Mouse (Mus musculus) ES-E14 (cell line): ENCODE measurements around the gene St6galnac4. TPM values are rescaled to one million over a fixed set of nuclear protein-coding genes. Genes with fewer than 3 reads are reported as not detected.

Experiments
- DNase-seq: peaks from one replicate; pipeline ENCODE4 v3.0.0-alpha.2; 2013; ENCODE audit warnings: low read depth, low spot score
- H3K27ac ChIP-seq: 2 replicates; pipeline ENCODE4 v1.5.1; 2012; ENCODE audit warnings: low read depth, mild to moderate bottlenecking, low read length, moderate library complexity, mixed read lengths; ENCODE audit not compliant: poor library complexity, insufficient read depth, severe bottlenecking
- H3K36me3 ChIP-seq: 2 replicates; pipeline ENCODE4 v1.6.1; 2012; ENCODE audit warnings: mild to moderate bottlenecking, low read length, moderate library complexity, mixed read lengths; ENCODE audit not compliant: control insufficient read depth, poor library complexity, insufficient read depth, severe bottlenecking
- H3K4me1 ChIP-seq, 2 experiments: fragments of 150-350 bp in 1 of 2; sonication (generic) in 1 of 2; 2 replicates each; pipeline ENCODE4 v1.6.1; 2012; ENCODE audit warnings: low read length in 2 of 2, mild to moderate bottlenecking in 1 of 2, mixed read lengths in 1 of 2; ENCODE audit not compliant: control insufficient read depth in 2 of 2, insufficient read depth in 2 of 2, poor library complexity in 1 of 2
- H3K4me3 ChIP-seq, 2 experiments: fragments of 150-350 bp in 1 of 2; sonication (generic) in 1 of 2; 2 replicates each; pipeline ENCODE4 v1.5.1; 2012; ENCODE audit warnings: low read length in 2 of 2, low read depth in 1 of 2, mild to moderate bottlenecking in 1 of 2, mixed read lengths in 1 of 2; ENCODE audit not compliant: insufficient read depth in 1 of 2, poor library complexity in 1 of 2, severe bottlenecking in 1 of 2
- H3K9ac ChIP-seq: 2 replicates; pipeline ENCODE4 v1.6.1; 2012; ENCODE audit warnings: low read depth, mild to moderate bottlenecking, low read length, mixed read lengths; ENCODE audit not compliant: poor library complexity, insufficient read depth, severe bottlenecking
- H3K9me3 ChIP-seq: fragments of 150-350 bp; sonication (generic); 2 replicates; pipeline ENCODE4 v1.6.1; 2012; ENCODE audit warnings: low read depth, mild to moderate bottlenecking, low read length; ENCODE audit not compliant: control insufficient read depth, insufficient read depth
- CHD2 ChIP-seq: IDR thresholded peaks from 2 replicates; pipeline ENCODE4 v1.6.1; 2014; ENCODE audit warnings: mild to moderate bottlenecking, low read depth, low read length, inconsistent platforms
- HCFC1 ChIP-seq: IDR thresholded peaks from 2 replicates; pipeline ENCODE4 v1.6.1; 2012; ENCODE audit warnings: low read length, inconsistent platforms, borderline replicate concordance; ENCODE audit not compliant: insufficient read depth
- MAFK ChIP-seq: IDR thresholded peaks from 2 replicates; pipeline ENCODE4 v1.6.1; 2014; ENCODE audit warnings: mild to moderate bottlenecking, low read depth, low read length, inconsistent platforms; ENCODE audit not compliant: insufficient read depth
- ZC3H11A ChIP-seq: IDR thresholded peaks from 2 replicates; pipeline ENCODE4 v1.6.1; 2012; ENCODE audit warnings: low read depth, mild to moderate bottlenecking, inconsistent platforms, low read length, borderline replicate concordance
- ZNF384 ChIP-seq: IDR thresholded peaks from 2 replicates; pipeline ENCODE4 v1.6.1; 2012; ENCODE audit warnings: low read depth, low read length, inconsistent platforms
- in situ Hi-C, 2 experiments: fragments of 600-800 bp; cut with MboI; formaldehyde crosslinking; loops; one replicate each; pipeline ENCODE4 v1.15.1; 2025; ENCODE audit warnings: low sequenced_read_pairs in 2 of 2, inconsistent platforms in 1 of 2; ENCODE audit not compliant: unreplicated experiment in 2 of 2
- total RNA-seq: library from RNA; depleted of rRNA; stranded (reverse); fragments of 300-350 nt; gene quantifications from 2 replicates; pipeline ENCODE4 v1.2.3, GENCODE M21; 2012

The St6galnac4 gene
- total RNA-seq, 1 experiment: 9.4 TPM

- Histone ChIP-seq H3K9me3 (no peaks in the 10 kb centered on the region), H3K4me1 (peaks cover 1 to 44% of the 10 kb centered on the region in 2 experiments), H3K4me3 (no peak overlapping the region), H3K36me3 (peaks cover under 1% of the 10 kb centered on the region; the same call in 1 of the 2 replicates), H3K27ac (no peak overlapping the region), H3K9ac (no peak overlapping the region)
- in situ Hi-C loops: no loop called here
- no peak for DNase-seq
- TF ChIP-seq CHD2 (no peak), MAFK (peak; percentile 54; the same call in 1 of the 2 replicates)
These were observed 39.2 kb downstream of the St6galnac4 start for GRCm38 (mm10) chr2:32625873-32626694.

GRCm38 (mm10) chr2:32627266-32628043 is 40.6 kb downstream of the St6galnac4 start:
- Histone ChIP-seq H3K4me3 (peak overlapping the region; percentile 4 to 71; a peak in 2 of 4 replicates), H3K36me3 (peaks cover 10% of the 10 kb centered on the region), H3K9ac (no peak overlapping the region), H3K4me1 (peaks cover 1 to 42% of the 10 kb centered on the region in 2 experiments), H3K27ac (peak overlapping the region; percentile 38), H3K9me3 (no peaks in the 10 kb centered on the region)
- in situ Hi-C loops: no loop called here
- no peak for DNase-seq
- TF ChIP-seq HCFC1: no peak

- Histone ChIP-seq H3K4me1 (peaks cover 1 to 42% of the 10 kb centered on the region in 2 experiments), H3K27ac (peak overlapping the region; percentile 77; the same call in 1 of the 2 replicates), H3K9me3 (no peaks in the 10 kb centered on the region), H3K36me3 (peaks cover 11% of the 10 kb centered on the region), H3K9ac (peak overlapping the region; percentile 62), H3K4me3 (peak overlapping the region; percentile 4 to 71; a peak in 3 of 4 replicates)
- TF ChIP-seq HCFC1 (no peak), MAFK (peak; percentile 59)
- no peak for DNase-seq
- in situ Hi-C loops: no loop called here
These were observed 41.2 kb downstream of the St6galnac4 start for GRCm38 (mm10) chr2:32628044-32628550.

- Histone ChIP-seq H3K36me3 (peaks cover 17% of the 10 kb centered on the region), H3K27ac (peak overlapping the region; percentile 77), H3K4me1 (peaks cover 1 to 42% of the 10 kb centered on the region in 2 experiments), H3K9ac (peak overlapping the region; percentile 62), H3K4me3 (peak overlapping the region; percentile 4 to 71; a peak in 3 of 4 replicates), H3K9me3 (no peaks in the 10 kb centered on the region)
- no peak for TF ChIP-seq ZNF384
- no peak for TF ChIP-seq MAFK
- no peak for TF ChIP-seq ZC3H11A
- TF ChIP-seq HCFC1: no peak
- TF ChIP-seq CHD2: no peak
- in situ Hi-C loops: no loop called here
- no peak for DNase-seq
These were observed 41.8 kb downstream of the St6galnac4 start for GRCm38 (mm10) chr2:32628729-32629128.
